Mouse (Mus musculus) heart, adult 18-20 months (tissue): ENCODE measurements around the gene C2cd4b. TPM values are rescaled to one million over a fixed set of nuclear protein-coding genes. Genes with fewer than 3 reads are reported as not detected.

Source experiments
- DNase-seq, 2 experiments: peaks; one replicate each; pipeline ENCODE4 v3.0.0; 2021 to 2022; ENCODE audit warnings: mixed read lengths in 1 of 2
- microRNA-seq, 2 experiments: library from miRNA; unstranded; fragments of <30 nt; microRNA quantifications; one replicate each; pipeline ENCODE4 v1.2.0; 2022
- total RNA-seq, 2 experiments: library from RNA; stranded (reverse); gene quantifications; 2 replicates each; pipeline ENCODE4 v1.2.3; 2021

The C2cd4b gene
- total RNA-seq, 2 experiments from 2014 or later: 0.52 to 0.72 TPM

GRCm38 (mm10) chr9:67774201-67774600, 15.0 kb downstream of the C2cd4b start:
- no peak for DNase-seq

- DNase-seq: no peak
Measured at GRCm38 (mm10) chr9:67778553-67778952, 19.3 kb downstream of the C2cd4b start.

GRCm38 (mm10) chr9:67782786-67783185, 23.5 kb downstream of the C2cd4b start:
- DNase-seq: no peak

- no peak for DNase-seq
Measured at GRCm38 (mm10) chr9:67783464-67783863, 24.2 kb downstream of the C2cd4b start.

GRCm38 (mm10) chr9:67783925-67784324, 24.7 kb downstream of the C2cd4b start:
- DNase-seq: no peak

- no peak for DNase-seq
Measured at GRCm38 (mm10) chr9:67786311-67786710, 27.1 kb downstream of the C2cd4b start.

- DNase-seq: no peak
Measured at GRCm38 (mm10) chr9:67787671-67788070, 28.4 kb downstream of the C2cd4b start.

- no peak for DNase-seq
Measured at GRCm38 (mm10) chr9:67792405-67792804, 33.2 kb downstream of the C2cd4b start.

GRCm38 (mm10) chr9:67793501-67793900, 34.3 kb downstream of the C2cd4b start:
- DNase-seq: no peak

GRCm38 (mm10) chr9:67794216-67794615, 35.0 kb downstream of the C2cd4b start:
- no peak for DNase-seq

- DNase-seq: no peak
Measured at GRCm38 (mm10) chr9:67794668-67795067, 35.4 kb downstream of the C2cd4b start.

- no peak for DNase-seq
Measured at GRCm38 (mm10) chr9:67795205-67795675, 36.0 kb downstream of the C2cd4b start.

GRCm38 (mm10) chr9:67799078-67799819, 40.0 kb downstream of the C2cd4b start:
- DNase-seq: no peak

GRCm38 (mm10) chr9:67802241-67802640, 43.0 kb downstream of the C2cd4b start:
- DNase-seq: peak; percentile 14 to 79

- no peak for DNase-seq
Measured at GRCm38 (mm10) chr9:67807000-67807399, 47.8 kb downstream of the C2cd4b start.

- DNase-seq: peak in 1 of 2 experiments; percentile 29
Measured at GRCm38 (mm10) chr9:67810527-67810926, 51.3 kb downstream of the C2cd4b start.

Small RNA genes lying within 50 kb of the gene (microRNA-seq; reads per million reads assigned to microRNA genes)
- 0 reads per million in 2 experiments for gene Mir7241
- 0 reads per million in 2 experiments for gene Mir7242

Other genes starting within 250 kb of the C2cd4b start
- gene Tln2, start 199.7 kb upstream of the C2cd4b start, total RNA-seq: 10 to 100 TPM; 73.7 to 80.4 TPM
- gene C2cd4a, start 72.9 kb downstream of the C2cd4b start, total RNA-seq: not detected
- gene Vps13c, start 81.0 kb downstream of the C2cd4b start, total RNA-seq: 10 to 100 TPM; 48.4 to 50.0 TPM